Mouse (Mus musculus) CD4-positive, CD25-positive, alpha-beta regulatory T cell, adult 2 months (primary cell): ENCODE measurements around the gene Cd59b.
"Not testable (repeated sequence)": the region's sequence is repeated elsewhere in the genome, so short reads cannot be mapped to it uniquely, and the experiment has no call there.

Experiments
- DNase-seq: peaks from one replicate; pipeline ENCODE4 v3.0.0-alpha.2; 2012; ENCODE audit warnings: low read depth, low spot score

The Cd59b gene

GRCm38 (mm10) chr2:104065526-104065925 lies 4.1 kb upstream of the Cd59b start, which contains the start of gene Gm10912:
Gm10912 (plus strand) TSS chr2:104065826.
- DNase-seq = not testable (repeated sequence)

- DNase-seq = not testable (repeated sequence)
These were observed 1.2 kb upstream of the Cd59b start, which contains the start of gene Gm10799 for GRCm38 (mm10) chr2:104068450-104068849. Gm10799 (minus strand) TSS chr2:104068550.

DNA sequence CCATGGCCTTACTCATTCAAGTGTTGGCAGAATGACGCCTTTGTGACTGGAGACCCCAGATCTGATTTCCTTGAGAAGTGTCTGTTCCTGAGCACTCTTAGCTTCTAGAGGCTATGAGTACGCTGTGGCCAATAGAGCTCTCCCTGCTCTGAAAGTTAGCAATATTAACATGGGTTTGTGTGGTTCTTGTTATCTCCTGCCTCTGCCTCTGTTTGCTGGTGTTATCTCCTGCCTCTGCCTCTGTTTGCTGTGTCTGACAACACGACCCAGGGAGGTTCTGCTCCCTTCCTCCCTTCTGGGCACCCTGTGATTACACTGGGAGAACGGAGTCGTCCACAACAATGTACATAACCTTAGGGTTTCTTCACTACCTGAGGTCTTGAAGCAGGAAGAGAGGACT lies 8.6 kb downstream of the Cd59b start:
- not testable (repeated sequence) for DNase-seq

- not testable (repeated sequence) for DNase-seq
These were observed 11.9 kb downstream of the Cd59b start for GRCm38 (mm10) chr2:104081436-104082050.

- DNase-seq = no peak
These were observed 12.8 kb downstream of the Cd59b start for GRCm38 (mm10) chr2:104082474-104082873.

DNA sequence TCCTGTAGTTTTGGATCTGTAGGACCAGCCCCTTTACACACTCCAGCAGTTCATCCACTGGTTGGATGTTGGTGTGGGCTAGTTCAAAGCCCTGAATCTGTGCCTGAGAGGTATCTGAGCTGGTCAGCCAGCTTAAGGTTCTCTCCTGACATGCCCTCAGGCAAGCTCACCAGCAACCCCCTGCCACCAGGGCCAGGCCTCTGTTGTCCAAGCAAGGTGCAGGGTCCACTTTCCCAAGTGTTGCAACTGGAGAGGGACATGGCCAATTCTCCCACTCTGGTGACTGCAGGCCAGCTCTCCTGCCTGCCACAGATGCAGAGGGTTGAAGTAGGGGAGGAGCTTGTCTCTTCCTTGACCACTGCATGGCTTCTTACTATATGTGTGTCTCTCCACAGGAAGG lies 14.4 kb downstream of the Cd59b start:
- not testable (repeated sequence) for DNase-seq

GRCm38 (mm10) chr2:104087562-104087961 lies 17.9 kb downstream of the Cd59b start:
- not testable (repeated sequence) for DNase-seq

GRCm38 (mm10) chr2:104093305-104093704 lies 23.7 kb downstream of the Cd59b start:
- no peak for DNase-seq

- peak; percentile 56 for DNase-seq
These were observed 26.1 kb downstream of the Cd59b start, which contains the start of gene Cd59a for GRCm38 (mm10) chr2:104095741-104096213. Cd59a (plus strand) TSS chr2:104095801.

- DNase-seq = no peak
These were observed 26.6 kb downstream of the Cd59b start for GRCm38 (mm10) chr2:104096256-104096655.

DNA sequence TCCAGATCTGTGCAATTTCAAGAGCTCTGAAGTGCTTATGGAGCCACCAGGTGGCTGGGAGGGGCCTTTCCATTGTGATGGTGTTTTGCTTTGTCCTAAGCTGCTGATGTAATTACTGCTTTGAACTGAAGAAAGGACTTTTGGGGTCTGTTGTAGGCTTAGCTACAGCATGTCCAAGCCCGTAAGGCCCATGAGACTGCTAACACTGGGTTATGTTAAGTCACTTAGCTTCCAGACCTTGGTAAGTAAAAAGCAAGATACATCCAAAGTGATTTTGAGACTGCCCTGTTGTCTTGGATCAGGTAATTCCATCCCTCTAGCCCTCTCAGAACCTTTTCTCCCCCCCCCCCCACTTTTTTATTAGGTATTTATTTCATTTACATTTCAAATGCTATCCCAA lies 27.1 kb downstream of the Cd59b start:
- DNase-seq = not testable (repeated sequence)

- DNase-seq = not testable (repeated sequence)
These were observed 27.7 kb downstream of the Cd59b start for GRCm38 (mm10) chr2:104097396-104097795.

- no peak for DNase-seq
These were observed 29.0 kb downstream of the Cd59b start for GRCm38 (mm10) chr2:104098529-104099230.

- DNase-seq = no peak
These were observed 29.6 kb downstream of the Cd59b start for GRCm38 (mm10) chr2:104099231-104099585.

DNA sequence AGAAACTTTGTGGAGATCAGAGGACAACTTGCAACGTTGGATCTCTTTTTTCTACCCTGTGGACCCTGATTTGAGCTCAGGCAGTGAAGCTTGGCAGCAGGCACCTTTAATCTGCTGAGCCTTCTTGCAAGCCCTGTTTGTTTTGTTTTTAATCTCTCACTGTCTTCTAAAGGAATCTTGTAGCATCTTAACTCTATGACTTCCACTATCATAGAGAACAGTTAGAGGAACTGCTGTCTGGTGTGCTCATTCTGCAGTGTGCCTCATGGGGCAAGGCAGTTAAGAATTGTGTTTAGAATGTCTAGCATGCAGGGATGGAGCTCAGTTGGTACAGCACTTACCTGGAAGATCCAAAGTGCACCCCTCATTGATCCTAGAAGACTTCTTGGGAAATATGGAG lies 30.3 kb downstream of the Cd59b start:
- DNase-seq = no peak

DNA sequence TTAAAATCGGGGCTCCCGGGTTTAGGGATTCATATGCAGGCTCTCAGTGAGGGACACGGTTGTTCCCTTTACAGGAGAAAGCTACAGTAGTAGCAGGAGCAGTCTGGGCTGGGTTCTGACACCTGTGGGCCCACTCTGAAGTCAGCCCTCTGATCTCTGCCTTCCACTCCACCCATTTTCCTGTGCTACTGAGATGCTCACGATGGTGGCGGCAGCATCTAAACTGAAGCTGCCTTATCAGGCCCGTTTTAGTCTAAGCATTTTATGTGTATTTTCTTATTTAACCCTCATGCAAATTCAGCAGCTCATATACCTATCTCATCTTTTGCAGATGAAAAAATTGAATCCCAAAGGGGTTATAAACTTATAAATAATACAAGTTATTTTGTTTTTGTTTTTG lies 35.2 kb downstream of the Cd59b start:
- no peak for DNase-seq

- DNase-seq = not testable (repeated sequence)
These were observed 39.4 kb downstream of the Cd59b start for GRCm38 (mm10) chr2:104109021-104109420.

- DNase-seq = no peak
These were observed 39.9 kb downstream of the Cd59b start for GRCm38 (mm10) chr2:104109528-104109927.

- DNase-seq = no peak
These were observed 40.4 kb downstream of the Cd59b start for GRCm38 (mm10) chr2:104110031-104110430.

- DNase-seq = not testable (repeated sequence)
These were observed 41.6 kb downstream of the Cd59b start for GRCm38 (mm10) chr2:104111170-104111797.

- not testable (repeated sequence) for DNase-seq
These were observed 43.9 kb downstream of the Cd59b start for GRCm38 (mm10) chr2:104113563-104113962.

DNA sequence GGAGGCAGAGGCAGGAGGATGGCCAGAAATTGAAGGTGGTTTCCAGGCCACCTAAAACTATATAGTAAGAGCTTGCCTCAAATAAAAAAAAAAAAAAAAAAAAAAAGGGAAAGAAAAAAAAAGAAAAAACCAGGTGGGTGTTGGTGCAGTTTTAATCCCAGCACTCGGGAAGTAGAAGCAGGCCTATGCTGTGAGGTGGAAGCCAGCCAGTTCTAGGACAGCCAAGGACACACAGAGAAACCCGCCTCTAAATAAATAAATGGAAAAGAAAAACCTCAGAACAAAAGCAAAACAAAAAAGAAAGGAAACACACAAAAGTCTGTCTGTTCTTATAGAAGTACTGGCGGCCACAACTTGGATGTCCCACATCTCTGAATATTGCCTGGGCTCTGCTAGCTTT lies 45.2 kb downstream of the Cd59b start:
- DNase-seq = no peak
